Mouse (Mus musculus) MN1 (cell line): ENCODE measurements around the gene Yy1.

Source experiments
- DNase-seq: peaks from one replicate; pipeline ENCODE4 v3.0.0-alpha.2; 2016; ENCODE audit warnings: low spot score

Yy1 gene

GRCm38 (mm10) chr12:108858486-108858885 lies 65.7 kb downstream of the Yy1 start:
- DNase-seq, result no peak

GRCm38 (mm10) chr12:108865007-108865494 lies 72.3 kb downstream of the Yy1 start:
- DNase-seq, result no peak

- no peak for DNase-seq
Observed at GRCm38 (mm10) chr12:108869575-108869974, 76.8 kb downstream of the Yy1 start.
